Mouse (Mus musculus) testis, adult 2 months (tissue): ENCODE measurements around the gene Retreg1.

Experiments used
- CTCF ChIP-seq: fragments of 200-500 bp; IDR thresholded peaks from 2 replicates; pipeline ENCODE4 v1.5.1; 2012; ENCODE audit warnings: low read depth, mild to moderate bottlenecking, inconsistent platforms, low read length, moderate library complexity; ENCODE audit not compliant: control insufficient read depth, insufficient read depth, insufficient replicate concordance
- POLR2A ChIP-seq: fragments of 200-500 bp; IDR thresholded peaks from 2 replicates; pipeline ENCODE4 v1.6.1; 2012; ENCODE audit warnings: low read depth, mild to moderate bottlenecking, inconsistent platforms, low read length, moderate library complexity; ENCODE audit not compliant: control insufficient read depth

DNA sequence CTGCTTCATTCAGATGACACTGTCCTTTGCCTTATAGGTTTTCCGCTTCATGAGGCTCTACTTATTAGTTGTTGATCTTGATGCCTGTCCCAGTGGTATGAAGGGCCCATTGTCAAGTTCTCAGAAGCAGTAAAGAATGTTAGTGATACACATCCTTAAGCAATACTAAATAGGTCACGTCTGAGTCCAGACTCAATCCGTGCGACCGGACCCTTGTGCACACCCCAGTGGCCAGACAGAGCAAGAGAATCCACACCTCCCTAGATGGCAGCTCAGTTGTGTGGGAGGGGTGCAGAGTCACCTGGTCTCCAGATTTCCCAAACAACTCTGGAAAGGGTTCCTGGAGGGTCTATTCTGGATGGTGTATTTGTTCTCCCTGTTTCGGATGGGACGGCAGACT, 103.5 kb downstream of the Retreg1 start:
- TF ChIP-seq POLR2A, result no peak
- TF ChIP-seq CTCF, result no peak
